Mouse (Mus musculus) hindbrain, embryonic 12.5 days (tissue): Measurements from ENCODE around the gene Ttc23. TPM values are rescaled to one million over a fixed set of nuclear protein-coding genes. Genes with fewer than 3 reads are reported as not detected.

ENCODE experiments used
- ATAC-seq: fragments of 200-750 bp; cut with Nextera tagmentation; 2 replicates; pipeline ENCODE4 v1.8.0; 2017; ENCODE audit warnings: moderate TSS enrichment; ENCODE audit not compliant: low FRiP score
- H3K27ac ChIP-seq: fragments of 300-500 bp; sonication (generic); 2 replicates; pipeline ENCODE4 v1.5.1; 2016; ENCODE audit warnings: mild to moderate bottlenecking
- H3K27me3 ChIP-seq: fragments of 300-500 bp; sonication (generic); 2 replicates; pipeline ENCODE4 v1.6.1; 2016; ENCODE audit warnings: mild to moderate bottlenecking
- H3K36me3 ChIP-seq: fragments of 300-500 bp; sonication (generic); 2 replicates; pipeline ENCODE4 v1.6.1; 2016; ENCODE audit warnings: mild to moderate bottlenecking
- H3K4me1 ChIP-seq: fragments of 300-500 bp; sonication (generic); 2 replicates; pipeline ENCODE4 v1.6.1; 2016
- H3K4me2 ChIP-seq: fragments of 300-500 bp; sonication (generic); replicated peaks from 2 replicates; pipeline ENCODE4 v1.6.1; 2016; ENCODE audit warnings: mild to moderate bottlenecking
- H3K4me3 ChIP-seq: fragments of 300-500 bp; sonication (generic); 2 replicates; pipeline ENCODE4 v1.5.1; 2016; ENCODE audit warnings: mild to moderate bottlenecking
- H3K9ac ChIP-seq: fragments of 300-500 bp; sonication (generic); 2 replicates; pipeline ENCODE4 v1.6.1; 2016; ENCODE audit warnings: mild to moderate bottlenecking, moderate library complexity
- H3K9me3 ChIP-seq: fragments of 300-500 bp; sonication (generic); replicated peaks from 2 replicates; pipeline ENCODE4 v1.6.1; 2016; ENCODE audit warnings: mild to moderate bottlenecking
- WGBS: fragments of 180-500 bp; shearing (Covaris S2); methylation state at CpG from one replicate; pipeline ENCODE4 v1.1.7; 2016; 5-methylcytosine and 5-hydroxymethylcytosine counted together
- polyA plus RNA-seq: library from polyadenylated mRNA; unstranded; fragments of >200 nt; fragmentation: Nextera tagmentation; extraction: Ambion mirVana; gene quantifications from 2 replicates; pipeline ENCODE4 v1.2.1, GENCODE M21; 2016

Gene Ttc23
- 31.6 and 33.1 TPM in 2 replicates for polyA plus RNA-seq

DNA sequence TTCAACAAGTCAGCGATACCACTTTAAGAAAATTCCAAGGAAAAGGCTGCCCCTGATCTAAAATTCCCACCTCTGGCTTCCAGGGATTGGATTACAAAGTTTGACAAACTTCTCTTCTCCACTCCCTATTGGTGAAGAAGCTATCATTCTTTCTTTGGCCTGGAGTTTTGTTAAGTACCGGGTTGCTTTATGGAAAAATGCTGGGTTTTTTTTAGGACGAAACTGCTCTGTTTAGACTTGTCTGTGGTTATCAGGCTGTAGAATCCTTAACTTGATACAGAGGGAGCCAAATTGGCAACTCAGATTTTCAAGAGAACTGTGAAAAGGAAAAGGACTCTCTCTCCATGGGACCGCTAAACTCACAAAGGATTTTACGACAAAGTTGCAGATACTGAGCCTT is at the start of gene Ttc23:
Gene Ttc23, plus strand, starts transcription at position 134 of the 400 bp plus-strand sequence.
- Histone ChIP-seq H3K36me3 (no peaks in the 10 kb centered on the region), H3K4me2 (peak within 1 kb of the TSS; percentile 75), H3K27me3 (no peaks in the 10 kb centered on the region), H3K9ac (peak within 1 kb of the TSS; percentile 79), H3K9me3 (no peaks in the 10 kb centered on the region), H3K4me3 (peak within 1 kb of the TSS; percentile 64), H3K27ac (peak within 1 kb of the TSS; percentile 92), H3K4me1 (peaks cover 28% of the 10 kb centered on the region)
- 3% methylated on average over 5 of the region's 5 CpGs for WGBS
- no peak for ATAC-seq

DNA sequence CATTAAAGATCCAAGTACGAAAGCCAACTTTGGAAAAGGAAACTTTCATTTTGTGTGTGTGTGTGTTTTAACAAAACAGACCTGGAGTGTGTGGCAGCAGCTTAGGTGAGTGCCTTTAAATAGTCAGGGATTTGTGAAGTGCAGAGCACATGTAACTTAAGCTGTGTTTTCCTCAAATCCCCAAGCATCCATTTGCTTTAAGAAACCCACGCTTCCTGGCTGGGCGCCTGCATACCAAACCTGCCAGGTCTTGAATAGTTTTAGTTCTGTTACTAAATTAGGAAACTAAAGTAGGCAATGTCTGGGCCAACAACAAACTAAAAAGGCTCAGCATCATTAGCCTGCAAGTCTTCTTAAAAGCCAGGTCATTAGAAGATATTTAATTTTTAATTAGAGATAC is 49.2 kb upstream of the Ttc23 start:
- Histone ChIP-seq H3K27ac (no peak overlapping the region), H3K4me1 (no peaks in the 10 kb centered on the region), H3K4me2 (no peak overlapping the region), H3K36me3 (no peaks in the 10 kb centered on the region), H3K9ac (no peak overlapping the region), H3K27me3 (no peaks in the 10 kb centered on the region), H3K4me3 (no peak overlapping the region), H3K9me3 (no peaks in the 10 kb centered on the region)
- ATAC-seq, result no peak
- 73% methylated on average over 3 of the region's 3 CpGs for WGBS

DNA sequence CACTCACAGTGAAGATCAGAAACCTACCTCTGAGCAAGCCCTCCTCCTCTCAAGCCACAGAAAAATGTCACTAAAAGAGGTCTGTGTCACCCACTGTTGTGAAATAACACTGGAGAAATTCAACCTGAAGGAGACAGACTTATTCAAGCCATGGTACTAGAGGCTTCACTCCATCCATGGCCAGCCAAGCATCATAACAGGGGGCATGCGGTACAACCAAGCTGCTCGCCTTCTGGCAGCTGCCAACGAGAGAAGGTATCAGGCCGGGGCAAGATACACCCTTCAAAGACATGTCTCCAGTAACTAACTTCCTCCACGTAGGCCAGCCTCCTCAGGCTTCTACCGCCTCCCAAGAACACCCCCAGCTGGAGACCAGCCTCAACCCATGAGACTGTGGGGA is 42.1 kb upstream of the Ttc23 start:
- Histone ChIP-seq H3K9me3 (no peaks in the 10 kb centered on the region), H3K4me1 (peaks cover 12% of the 10 kb centered on the region), H3K4me3 (no peak overlapping the region), H3K36me3 (no peaks in the 10 kb centered on the region), H3K9ac (no peak overlapping the region), H3K27ac (no peak overlapping the region), H3K27me3 (no peaks in the 10 kb centered on the region), H3K4me2 (no peak overlapping the region)
- WGBS, result 87% methylated on average over 6 of the region's 6 CpGs
- ATAC-seq, result no peak

DNA sequence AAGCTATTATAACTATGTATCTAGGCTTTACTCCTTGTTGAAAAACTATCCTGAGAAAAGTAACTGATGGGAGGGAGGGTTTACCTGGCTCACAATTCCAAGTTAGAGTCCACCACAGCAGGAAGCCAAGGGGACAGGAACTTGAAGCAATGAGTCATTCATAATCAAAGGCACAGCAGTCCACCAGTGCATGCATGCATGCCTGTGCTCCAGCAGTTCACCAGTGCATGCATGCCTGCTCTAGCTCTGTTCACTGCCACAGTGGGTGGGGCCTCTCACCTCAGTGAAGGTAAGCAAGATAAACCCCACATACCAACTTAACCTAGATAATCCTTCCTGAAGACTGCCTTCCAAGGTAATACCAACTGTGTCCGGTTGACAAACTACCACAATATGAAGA is 41.0 kb upstream of the Ttc23 start:
- Histone ChIP-seq H3K27ac (no peak overlapping the region), H3K9ac (no peak overlapping the region), H3K9me3 (no peaks in the 10 kb centered on the region), H3K4me2 (no peak overlapping the region), H3K27me3 (no peaks in the 10 kb centered on the region), H3K4me3 (no peak overlapping the region), H3K4me1 (peaks cover 12% of the 10 kb centered on the region), H3K36me3 (no peaks in the 10 kb centered on the region)
- WGBS, result 92% methylated on average over 1 of the region's 1 CpGs
- ATAC-seq, result no peak

DNA sequence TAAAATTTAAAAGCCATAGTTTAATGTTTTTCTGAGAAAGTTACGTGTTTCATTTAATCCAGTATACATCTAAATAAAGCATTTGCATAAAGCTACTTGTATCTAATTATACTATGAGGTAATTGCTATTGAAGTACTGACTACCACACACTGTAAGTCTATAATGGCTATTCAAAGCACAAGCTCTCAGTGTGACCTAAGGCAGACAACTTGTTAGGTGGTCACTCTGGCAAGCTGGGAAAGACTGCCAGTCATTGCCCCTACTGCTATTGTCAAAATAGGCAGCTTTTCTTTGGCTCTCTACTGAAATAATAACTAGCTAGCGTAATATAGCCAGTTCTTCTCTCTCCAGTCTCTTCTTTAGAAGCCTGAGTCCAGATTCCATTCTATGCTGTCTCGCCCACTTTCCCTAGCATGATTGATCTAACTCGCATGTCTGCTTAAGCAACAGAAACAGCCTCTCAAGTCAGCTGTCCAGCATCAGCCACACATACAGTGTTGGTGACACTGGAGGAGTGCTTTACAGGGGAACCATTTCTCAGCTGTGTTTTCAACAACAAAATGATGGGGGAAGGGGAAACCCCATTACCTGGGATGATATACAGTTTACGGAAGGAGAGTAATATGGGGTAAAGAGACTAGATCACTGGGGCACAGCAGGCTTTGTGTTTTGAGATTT is 39.4 kb upstream of the Ttc23 start:
- H3K4me3 ChIP-seq, result no peak overlapping the region
- no peak for ATAC-seq
- no peaks in the 10 kb centered on the region for H3K36me3 ChIP-seq
- peaks cover 12% of the 10 kb centered on the region for H3K4me1 ChIP-seq
- WGBS, result 60% methylated on average over 5 of the region's 5 CpGs
- no peak overlapping the region for H3K4me2 ChIP-seq
- H3K27ac ChIP-seq, result peak overlapping the region; percentile 26; the same call in 1 of the 2 replicates
- no peaks in the 10 kb centered on the region for H3K27me3 ChIP-seq
- H3K9me3 ChIP-seq, result no peaks in the 10 kb centered on the region
- H3K9ac ChIP-seq, result no peak overlapping the region

DNA sequence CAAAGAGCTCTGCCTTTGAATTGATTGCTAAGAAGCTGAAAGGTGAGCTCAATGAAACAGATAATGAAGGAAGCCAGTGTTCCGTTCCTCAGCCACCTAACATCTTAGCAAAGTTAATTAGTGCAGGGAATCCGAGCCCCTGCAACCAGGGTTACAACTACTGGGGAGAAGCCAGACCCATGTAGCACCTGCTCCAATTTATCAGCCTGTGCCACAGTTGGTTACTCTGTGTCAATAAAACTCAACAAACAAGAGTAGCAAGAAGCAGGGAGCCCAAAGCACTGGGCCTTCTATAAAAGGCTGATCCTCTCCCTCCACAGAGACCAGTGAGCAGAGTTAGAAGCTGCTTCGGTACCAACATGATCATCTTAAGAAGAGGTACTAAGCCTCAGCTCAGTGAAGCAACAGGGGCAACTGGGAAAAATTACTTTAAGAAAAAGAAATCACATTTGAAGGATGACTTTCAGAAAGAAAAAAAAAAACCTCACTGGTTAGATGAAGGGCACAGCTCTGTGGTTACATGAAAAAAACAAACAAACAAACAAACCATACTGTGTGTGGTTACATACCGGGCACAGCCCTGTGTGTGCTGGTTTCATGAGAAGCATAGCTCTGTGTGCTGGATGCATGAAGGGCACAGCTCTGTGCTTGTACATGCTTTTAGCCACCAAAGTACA is 38.7 kb upstream of the Ttc23 start:
- Histone ChIP-seq H3K4me1 (peaks cover 15% of the 10 kb centered on the region), H3K4me3 (no peak overlapping the region), H3K9ac (no peak overlapping the region), H3K9me3 (no peaks in the 10 kb centered on the region), H3K36me3 (no peaks in the 10 kb centered on the region), H3K27me3 (no peaks in the 10 kb centered on the region), H3K27ac (no peak overlapping the region), H3K4me2 (no peak overlapping the region)
- 52% methylated on average over 4 of the region's 4 CpGs for WGBS
- ATAC-seq, result no peak

DNA sequence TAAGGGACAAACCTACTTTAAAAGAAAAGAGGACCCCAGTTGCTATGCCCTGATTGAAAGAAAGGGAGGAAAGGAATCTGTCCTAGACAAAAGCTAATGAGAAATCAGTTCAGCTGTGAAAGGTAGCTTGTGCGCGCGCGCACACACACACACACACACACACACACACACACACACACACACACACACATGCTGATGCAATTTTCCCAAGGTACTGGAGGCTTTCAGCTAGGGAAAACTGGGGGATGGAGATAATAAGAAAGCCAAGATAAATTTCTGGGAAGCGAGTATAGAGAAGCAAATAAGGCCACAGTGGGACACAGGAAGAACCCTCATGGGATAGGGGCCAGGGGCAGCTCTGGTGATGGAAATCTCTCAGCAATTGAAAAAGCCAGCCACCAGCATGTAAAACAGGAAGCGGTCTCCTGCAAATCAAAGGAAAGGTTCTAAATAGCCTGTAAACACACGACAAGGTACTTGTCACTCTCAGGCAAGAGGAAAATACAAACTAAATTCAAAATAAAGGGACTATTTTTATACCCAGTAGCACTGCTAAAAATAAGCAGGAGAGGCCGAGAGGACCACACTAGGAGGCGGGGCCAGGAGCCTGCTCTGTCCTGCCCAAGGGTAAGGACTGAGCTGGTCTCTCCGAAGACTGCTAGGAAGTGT is 33.3 kb upstream of the Ttc23 start:
- Histone ChIP-seq H3K9me3 (no peaks in the 10 kb centered on the region), H3K4me1 (peaks cover 14% of the 10 kb centered on the region; the same call in 1 of the 2 replicates), H3K36me3 (no peaks in the 10 kb centered on the region), H3K27ac (0 out of 2 replicates have a peak overlapping the region, but pooled peaks have one; percentile 32), H3K9ac (no peak overlapping the region), H3K4me2 (no peak overlapping the region), H3K4me3 (no peak overlapping the region), H3K27me3 (no peaks in the 10 kb centered on the region)
- WGBS, result 58% methylated on average over 10 of the region's 10 CpGs
- ATAC-seq, result no peak

DNA sequence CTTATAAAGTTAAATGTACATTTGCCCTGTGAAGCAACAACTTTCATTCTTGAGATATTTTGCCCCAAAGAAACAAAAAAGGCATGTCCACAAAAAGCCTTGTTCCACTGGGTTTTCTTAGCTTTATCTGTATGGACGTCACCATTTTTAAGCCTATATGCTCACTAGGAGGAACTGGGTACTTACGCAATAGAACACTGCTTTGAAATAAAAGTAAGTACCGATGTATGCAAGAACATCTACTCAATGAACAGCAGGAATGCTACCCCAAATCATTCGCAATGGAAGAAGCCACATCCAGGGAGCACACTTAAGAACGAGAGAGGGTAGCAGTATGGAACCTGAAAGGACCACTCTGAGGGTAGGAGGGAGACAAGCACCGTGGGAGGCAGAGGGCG is 32.7 kb upstream of the Ttc23 start:
- Histone ChIP-seq H3K9ac (no peak overlapping the region), H3K27ac (no peak overlapping the region), H3K9me3 (no peaks in the 10 kb centered on the region), H3K4me2 (no peak overlapping the region), H3K4me3 (no peak overlapping the region), H3K4me1 (peaks cover 14% of the 10 kb centered on the region; the same call in 1 of the 2 replicates), H3K27me3 (no peaks in the 10 kb centered on the region), H3K36me3 (no peaks in the 10 kb centered on the region)
- ATAC-seq, result no peak
- 90% methylated on average over 7 of the region's 7 CpGs for WGBS

DNA sequence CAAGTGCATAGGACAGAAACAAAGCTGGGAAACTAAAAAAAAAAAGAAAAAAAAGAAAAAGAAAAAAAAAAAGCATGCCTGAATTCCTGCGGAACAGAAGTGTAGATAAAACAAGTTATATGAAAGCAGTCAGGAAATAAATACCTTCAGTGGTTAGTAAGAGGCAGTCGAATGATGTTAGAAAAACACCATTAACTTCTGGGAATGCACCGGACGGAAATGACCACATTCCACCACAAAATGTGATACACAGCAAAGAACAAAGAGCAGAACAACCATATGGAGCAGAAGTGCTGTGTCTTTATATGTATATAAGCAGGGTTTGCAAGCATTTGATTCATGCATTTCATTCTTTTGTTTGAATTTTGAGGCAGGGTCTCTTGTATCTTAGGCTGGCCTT is 30.3 kb upstream of the Ttc23 start:
- Histone ChIP-seq H3K27me3 (no peaks in the 10 kb centered on the region), H3K4me3 (no peak overlapping the region), H3K4me1 (peaks cover 14% of the 10 kb centered on the region; the same call in 1 of the 2 replicates), H3K36me3 (no peaks in the 10 kb centered on the region), H3K9ac (no peak overlapping the region), H3K9me3 (no peaks in the 10 kb centered on the region), H3K4me2 (no peak overlapping the region), H3K27ac (no peak overlapping the region)
- WGBS, result 82% methylated on average over 4 of the region's 4 CpGs
- no peak for ATAC-seq

DNA sequence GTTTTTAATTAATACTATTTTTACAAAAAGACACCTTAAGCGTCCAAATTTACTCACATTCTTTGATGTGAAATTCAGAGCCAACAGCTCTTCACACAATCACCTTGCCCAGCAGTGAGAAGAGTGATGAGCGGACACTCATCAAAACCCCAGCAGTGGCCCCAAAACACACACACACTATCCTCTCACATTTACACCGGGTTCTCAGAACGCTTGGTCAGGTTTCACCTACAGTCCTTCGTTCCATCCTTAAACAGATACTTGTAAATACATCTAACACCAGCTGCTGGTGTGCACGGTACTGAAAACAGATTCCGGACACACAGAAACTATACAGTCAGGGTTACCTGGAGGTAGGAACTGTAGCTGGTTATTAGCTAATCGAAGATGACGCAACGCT is 29.6 kb upstream of the Ttc23 start:
- Histone ChIP-seq H3K4me3 (no peak overlapping the region), H3K4me1 (peaks cover 14% of the 10 kb centered on the region; the same call in 1 of the 2 replicates), H3K4me2 (no peak overlapping the region), H3K36me3 (no peaks in the 10 kb centered on the region), H3K27me3 (no peaks in the 10 kb centered on the region), H3K9me3 (no peaks in the 10 kb centered on the region), H3K27ac (no peak overlapping the region), H3K9ac (no peak overlapping the region)
- 94% methylated on average over 10 of the region's 10 CpGs for WGBS
- no peak for ATAC-seq

DNA sequence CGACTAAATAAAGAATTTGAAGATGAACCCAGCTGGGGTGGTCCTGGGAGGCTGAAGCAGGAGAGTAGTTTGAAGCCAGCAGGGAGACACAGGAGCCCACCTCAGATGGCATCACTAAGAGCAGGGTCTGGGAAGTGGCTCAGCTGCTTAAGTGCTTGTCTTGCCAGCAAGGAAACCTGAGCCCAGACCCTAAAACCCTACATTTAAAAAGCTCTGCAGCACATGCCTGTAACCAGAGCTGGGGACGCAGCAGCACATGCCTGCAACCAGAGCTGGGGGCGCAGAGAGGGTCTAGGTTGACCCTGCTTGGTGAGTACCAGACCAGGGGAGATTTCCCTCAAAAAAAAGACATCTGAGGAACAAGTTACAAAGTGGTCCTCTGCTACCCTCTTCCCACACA is 28.9 kb upstream of the Ttc23 start:
- Histone ChIP-seq H3K36me3 (no peaks in the 10 kb centered on the region), H3K4me3 (no peak overlapping the region), H3K4me2 (no peak overlapping the region), H3K9ac (no peak overlapping the region), H3K4me1 (peaks cover 12% of the 10 kb centered on the region; the same call in 1 of the 2 replicates), H3K27me3 (no peaks in the 10 kb centered on the region), H3K27ac (no peak overlapping the region), H3K9me3 (no peaks in the 10 kb centered on the region)
- no peak for ATAC-seq
- 84% methylated on average over 3 of the region's 3 CpGs for WGBS

DNA sequence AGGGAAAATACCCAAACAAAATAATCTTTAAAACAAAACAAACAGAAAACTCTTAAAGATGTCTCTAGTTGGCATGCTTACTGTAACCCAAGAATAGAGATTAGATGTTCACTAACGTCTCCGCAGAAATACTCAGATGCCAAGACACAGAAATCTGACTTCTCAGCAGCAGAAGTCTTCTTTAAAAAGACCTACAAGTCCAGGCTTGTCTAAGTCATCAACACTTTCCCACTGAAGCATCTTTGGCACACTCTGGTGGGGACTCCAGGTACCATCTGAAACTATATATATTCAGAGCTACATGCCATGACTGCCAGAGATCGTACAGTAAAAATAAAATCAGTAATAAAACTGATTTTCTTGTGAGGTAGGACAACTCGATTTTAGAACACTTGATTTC is 27.4 kb upstream of the Ttc23 start:
- H3K27me3 ChIP-seq, result no peaks in the 10 kb centered on the region
- WGBS, result 84% methylated on average over 4 of the region's 4 CpGs
- no peak overlapping the region for H3K27ac ChIP-seq
- no peaks in the 10 kb centered on the region for H3K4me1 ChIP-seq
- no peaks in the 10 kb centered on the region for H3K36me3 ChIP-seq
- H3K4me2 ChIP-seq, result no peak overlapping the region
- no peaks in the 10 kb centered on the region for H3K9me3 ChIP-seq
- ATAC-seq, result no peak
- H3K9ac ChIP-seq, result no peak overlapping the region
- H3K4me3 ChIP-seq, result no peak overlapping the region
